Mouse (Mus musculus) lung, embryonic 15.5 days (tissue): ENCODE data around the gene Gm43191. TPM values are rescaled to one million over a fixed set of nuclear protein-coding genes. Genes with fewer than 3 reads are reported as not detected.

Experiments used
- ATAC-seq: fragments of 200-750 bp; cut with Nextera tagmentation; 2 replicates; pipeline ENCODE4 v1.8.0; 2017; ENCODE audit warnings: moderate number of reproducible peaks, borderline replicate concordance; ENCODE audit not compliant: low FRiP score, low TSS enrichment; ENCODE audit errors: extremely low read depth
- H3K27ac ChIP-seq: fragments of 300-500 bp; sonication (generic); 2 replicates; pipeline ENCODE4 v1.5.1; 2015; ENCODE audit warnings: moderate library complexity, mild to moderate bottlenecking, inconsistent platforms
- H3K27me3 ChIP-seq: fragments of 300-500 bp; sonication (generic); 2 replicates; pipeline ENCODE4 v1.6.1; 2015; ENCODE audit warnings: inconsistent platforms
- H3K36me3 ChIP-seq: fragments of 300-500 bp; sonication (generic); 2 replicates; pipeline ENCODE4 v1.6.1; 2015; ENCODE audit warnings: inconsistent platforms
- H3K4me1 ChIP-seq: fragments of 300-500 bp; sonication (generic); 2 replicates; pipeline ENCODE4 v1.6.1; 2015; ENCODE audit warnings: inconsistent platforms
- H3K4me2 ChIP-seq: fragments of 300-500 bp; sonication (generic); 2 replicates; pipeline ENCODE4 v1.6.1; 2015; ENCODE audit warnings: inconsistent platforms, mild to moderate bottlenecking, moderate library complexity
- H3K4me3 ChIP-seq: fragments of 300-500 bp; sonication (generic); 2 replicates; pipeline ENCODE4 v1.5.1; 2015; ENCODE audit warnings: mild to moderate bottlenecking, inconsistent platforms
- H3K9ac ChIP-seq: fragments of 300-500 bp; sonication (generic); 2 replicates; pipeline ENCODE4 v1.6.1; 2015; ENCODE audit warnings: inconsistent platforms
- H3K9me3 ChIP-seq: fragments of 300-500 bp; sonication (generic); 2 replicates; pipeline ENCODE4 v1.6.1; 2016; ENCODE audit warnings: inconsistent platforms
- WGBS: fragments of 180-500 bp; shearing (Covaris S2); methylation state at CpG from one replicate; pipeline ENCODE4 v1.1.7; 2015; 5-methylcytosine and 5-hydroxymethylcytosine counted together
- polyA plus RNA-seq: library from polyadenylated mRNA; unstranded; fragments of >200 nt; fragmentation: Nextera tagmentation; extraction: Ambion mirVana; gene quantifications from 2 replicates; pipeline ENCODE4 v1.2.1, GENCODE M21; 2015

The Gm43191 gene
- polyA plus RNA-seq, 1 experiment from 2014 or later, result not detected

GRCm38 (mm10) chr3:116615318-116616068 is 65.6 kb downstream of the Gm43191 start:
- 82% methylated on average over 8 of the region's 8 CpGs for WGBS
- H3K36me3 ChIP-seq, result peaks cover 25% of the 10 kb centered on the region; the same call in 1 of the 2 replicates

GRCm38 (mm10) chr3:116614295-116614892 is 66.7 kb downstream of the Gm43191 start, which contains the start of gene Trmt13:
TSS of gene Trmt13 (minus strand) at chr3:116614587.
- H3K27ac ChIP-seq, result no peak within 1 kb of the TSS
- ATAC-seq, result peak; percentile 46; the same call in 1 of the 2 replicates
- no peaks in the 10 kb centered on the region for H3K9me3 ChIP-seq
- no peaks in the 10 kb centered on the region for H3K27me3 ChIP-seq
- peaks cover 25% of the 10 kb centered on the region for H3K36me3 ChIP-seq
- H3K9ac ChIP-seq, result no peak within 1 kb of the TSS
- no peak within 1 kb of the TSS for H3K4me2 ChIP-seq
- 46% methylated on average over 10 of the region's 10 CpGs for WGBS
- H3K4me1 ChIP-seq, result no peaks in the 10 kb centered on the region
- no peak within 1 kb of the TSS for H3K4me3 ChIP-seq

More at GRCm38 (mm10) chr3:116615318-116616068, 65.6 kb downstream of the Gm43191 start:
- Histone ChIP-seq H3K27ac (no peak overlapping the region), H3K9me3 (no peaks in the 10 kb centered on the region), H3K4me1 (no peaks in the 10 kb centered on the region), H3K9ac (no peak overlapping the region), H3K4me3 (no peak overlapping the region), H3K27me3 (no peaks in the 10 kb centered on the region), H3K4me2 (no peak overlapping the region)
- ATAC-seq, result no peak

- no peak for ATAC-seq
- no peak overlapping the region for H3K27ac ChIP-seq
- 79% methylated on average over 9 of the region's 9 CpGs for WGBS
Observed at GRCm38 (mm10) chr3:116604570-116604969, 76.5 kb downstream of the Gm43191 start.

GRCm38 (mm10) chr3:116601781-116602180 is 79.3 kb downstream of the Gm43191 start:
- Histone ChIP-seq H3K27ac (no peak overlapping the region), H3K9ac (no peak overlapping the region), H3K36me3 (no peaks in the 10 kb centered on the region), H3K9me3 (no peaks in the 10 kb centered on the region), H3K27me3 (no peaks in the 10 kb centered on the region), H3K4me2 (no peak overlapping the region), H3K4me1 (no peaks in the 10 kb centered on the region), H3K4me3 (no peak overlapping the region)
- ATAC-seq, result no peak
- 84% methylated on average over 5 of the region's 5 CpGs for WGBS

More at GRCm38 (mm10) chr3:116604570-116604969, 76.5 kb downstream of the Gm43191 start:
- Histone ChIP-seq H3K9ac (no peak overlapping the region), H3K4me3 (no peak overlapping the region), H3K4me1 (no peaks in the 10 kb centered on the region), H3K9me3 (no peaks in the 10 kb centered on the region), H3K36me3 (peaks cover 10% of the 10 kb centered on the region), H3K27me3 (no peaks in the 10 kb centered on the region), H3K4me2 (no peak overlapping the region)

GRCm38 (mm10) chr3:116601005-116601404 is 80.1 kb downstream of the Gm43191 start:
- WGBS, result 81% methylated on average over 5 of the region's 5 CpGs
- H3K27ac ChIP-seq, result no peak overlapping the region
- no peaks in the 10 kb centered on the region for H3K36me3 ChIP-seq
- no peaks in the 10 kb centered on the region for H3K9me3 ChIP-seq
- no peaks in the 10 kb centered on the region for H3K27me3 ChIP-seq
- ATAC-seq, result no peak
- H3K4me2 ChIP-seq, result no peak overlapping the region
- H3K9ac ChIP-seq, result no peak overlapping the region
- H3K4me3 ChIP-seq, result no peak overlapping the region
- H3K4me1 ChIP-seq, result 0 out of 2 replicates have a peak, but pooled peaks cover under 1% of the 10 kb centered on the region

GRCm38 (mm10) chr3:116599705-116600104 is 81.4 kb downstream of the Gm43191 start:
- no peaks in the 10 kb centered on the region for H3K36me3 ChIP-seq
- no peak overlapping the region for H3K4me2 ChIP-seq
- no peak for ATAC-seq
- H3K9ac ChIP-seq, result no peak overlapping the region
- 0 out of 2 replicates have a peak, but pooled peaks cover 6% of the 10 kb centered on the region for H3K4me1 ChIP-seq
- no peak overlapping the region for H3K27ac ChIP-seq
- H3K4me3 ChIP-seq, result no peak overlapping the region
- H3K27me3 ChIP-seq, result no peaks in the 10 kb centered on the region
- H3K9me3 ChIP-seq, result no peaks in the 10 kb centered on the region
- 79% methylated on average over 2 of the region's 2 CpGs for WGBS

- Histone ChIP-seq H3K27ac (0 out of 2 replicates have a peak overlapping the region, but pooled peaks have one; percentile 66), H3K27me3 (no peaks in the 10 kb centered on the region), H3K4me2 (peak overlapping the region; percentile 65), H3K36me3 (peaks cover 12% of the 10 kb centered on the region), H3K4me1 (peaks cover 10% of the 10 kb centered on the region; the same call in 1 of the 2 replicates), H3K9ac (peak overlapping the region; percentile 74), H3K4me3 (peak overlapping the region; percentile 98), H3K9me3 (no peaks in the 10 kb centered on the region)
- ATAC-seq, result no peak
- WGBS, result 4% methylated on average over 10 of the region's 10 CpGs
Observed at GRCm38 (mm10) chr3:116595603-116595991, 85.5 kb downstream of the Gm43191 start.

GRCm38 (mm10) chr3:116594728-116595602 is 86.1 kb downstream of the Gm43191 start, which contains the start of gene Sass6:
TSS of gene Sass6 (plus strand) at chr3:116594982.
- no peaks in the 10 kb centered on the region for H3K9me3 ChIP-seq
- ATAC-seq, result peak; percentile 97
- H3K36me3 ChIP-seq, result peaks cover 19% of the 10 kb centered on the region
- peak within 1 kb of the TSS; percentile 89 for H3K27ac ChIP-seq
- no peaks in the 10 kb centered on the region for H3K27me3 ChIP-seq
- H3K4me1 ChIP-seq, result peaks cover 10% of the 10 kb centered on the region; the same call in 1 of the 2 replicates
- H3K4me3 ChIP-seq, result peak within 1 kb of the TSS; percentile 98
- peak within 1 kb of the TSS; percentile 65 for H3K4me2 ChIP-seq
- WGBS, result under 1% methylated on average over 65 of the region's 65 CpGs
- H3K9ac ChIP-seq, result peak within 1 kb of the TSS; percentile 84

- 2% methylated on average over 22 of the region's 22 CpGs for WGBS
- H3K9ac ChIP-seq, result peak overlapping the region; percentile 84
- H3K27ac ChIP-seq, result peak overlapping the region; percentile 89
- peaks cover 10% of the 10 kb centered on the region; the same call in 1 of the 2 replicates for H3K4me1 ChIP-seq
- peaks cover 26% of the 10 kb centered on the region for H3K36me3 ChIP-seq
- no peaks in the 10 kb centered on the region for H3K27me3 ChIP-seq
- peak overlapping the region; percentile 52 for H3K4me2 ChIP-seq
- no peaks in the 10 kb centered on the region for H3K9me3 ChIP-seq
- H3K4me3 ChIP-seq, result peak overlapping the region; percentile 98
- ATAC-seq, result peak; percentile 59; the same call in 1 of the 2 replicates
Observed at GRCm38 (mm10) chr3:116594076-116594727, 86.9 kb downstream of the Gm43191 start.
